Mouse (Mus musculus) kidney, embryonic 15.5 days (tissue): ENCODE measurements around the gene Kcnmb3. TPM values are rescaled to one million over a fixed set of nuclear protein-coding genes. Genes with fewer than 3 reads are reported as not detected.
A peak's percentile ranks its signal among the peaks of the same experiment; 100 is the strongest.

ENCODE experiments used
- ATAC-seq: fragments of 200-750 bp; cut with Nextera tagmentation; replicated peaks from 2 replicates; pipeline ENCODE4 v1.8.0; 2017; ENCODE audit warnings: moderate TSS enrichment; ENCODE audit not compliant: low FRiP score
- H3K27ac ChIP-seq: fragments of 300-500 bp; sonication (generic); 2 replicates; pipeline ENCODE4 v1.5.1; 2015; ENCODE audit warnings: mild to moderate bottlenecking, inconsistent platforms
- H3K27me3 ChIP-seq: fragments of 300-500 bp; sonication (generic); 2 replicates; pipeline ENCODE4 v1.6.1; 2015; ENCODE audit warnings: inconsistent platforms
- H3K36me3 ChIP-seq: fragments of 300-500 bp; sonication (generic); 2 replicates; pipeline ENCODE4 v1.6.1; 2015; ENCODE audit warnings: inconsistent platforms
- H3K4me1 ChIP-seq: fragments of 300-500 bp; sonication (generic); 2 replicates; pipeline ENCODE4 v1.6.1; 2015; ENCODE audit warnings: inconsistent platforms
- H3K4me2 ChIP-seq: fragments of 300-500 bp; sonication (generic); 2 replicates; pipeline ENCODE4 v1.6.1; 2015; ENCODE audit warnings: moderate library complexity, mild to moderate bottlenecking, inconsistent platforms
- H3K4me3 ChIP-seq: fragments of 300-500 bp; sonication (generic); replicated peaks from 2 replicates; pipeline ENCODE4 v1.5.1; 2015; ENCODE audit warnings: mild to moderate bottlenecking, inconsistent platforms
- H3K9ac ChIP-seq: fragments of 300-500 bp; sonication (generic); 2 replicates; pipeline ENCODE4 v1.6.1; 2015; ENCODE audit warnings: mild to moderate bottlenecking, inconsistent platforms
- H3K9me3 ChIP-seq: fragments of 300-500 bp; sonication (generic); replicated peaks from 2 replicates; pipeline ENCODE4 v1.6.1; 2016; ENCODE audit warnings: inconsistent platforms
- WGBS: fragments of 180-500 bp; shearing (Covaris S2); methylation state at CpG from one replicate; pipeline ENCODE4 v1.1.7; 2015; ENCODE audit warnings: mixed read lengths; 5-methylcytosine and 5-hydroxymethylcytosine counted together
- polyA plus RNA-seq: library from polyadenylated mRNA; unstranded; fragments of >200 nt; fragmentation: Nextera tagmentation; extraction: Ambion mirVana; gene quantifications from 2 replicates; pipeline ENCODE4 v1.2.1, GENCODE M21; 2015

Kcnmb3 gene
- polyA plus RNA-seq, 1 experiment from 2014 or later = not detected

- Histone ChIP-seq H3K9ac (no peak overlapping the region), H3K9me3 (no peaks in the 10 kb centered on the region), H3K4me1 (no peaks in the 10 kb centered on the region), H3K27me3 (no peaks in the 10 kb centered on the region), H3K4me2 (no peak overlapping the region), H3K36me3 (no peaks in the 10 kb centered on the region), H3K27ac (no peak overlapping the region), H3K4me3 (no peak overlapping the region)
- 62% methylated on average over 15 of the region's 15 CpGs for WGBS
- ATAC-seq = 0 out of 2 replicates have a peak, but pooled peaks have one; percentile 43
Measured at GRCm38 (mm10) chr3:32490076-32490927, 1.7 kb downstream of the Kcnmb3 start.

DNA sequence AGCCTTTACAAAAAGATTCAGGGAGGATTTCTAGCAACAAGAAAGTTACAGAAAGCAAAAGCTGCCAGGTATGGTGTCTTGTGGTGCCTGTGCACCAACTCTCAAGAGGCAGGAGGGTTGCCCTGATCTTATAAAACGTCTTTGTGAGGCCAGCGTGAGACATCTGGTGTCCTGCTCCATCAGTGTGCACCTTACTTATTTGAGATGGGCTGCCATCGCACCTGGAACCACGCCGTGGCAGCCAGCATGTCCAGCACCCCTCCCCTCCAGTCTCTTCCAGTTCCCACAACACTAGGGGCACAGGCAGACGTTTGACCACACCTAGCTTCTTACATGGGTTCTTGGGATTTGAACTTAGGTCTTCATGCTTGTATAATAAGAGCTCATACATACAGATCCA, 3.9 kb downstream of the Kcnmb3 start:
- ATAC-seq = no peak
- WGBS = 86% methylated on average over 6 of the region's 6 CpGs
- Histone ChIP-seq H3K36me3 (no peaks in the 10 kb centered on the region), H3K27ac (no peak overlapping the region), H3K9ac (no peak overlapping the region), H3K4me1 (no peaks in the 10 kb centered on the region), H3K4me2 (no peak overlapping the region), H3K27me3 (no peaks in the 10 kb centered on the region), H3K9me3 (no peaks in the 10 kb centered on the region), H3K4me3 (no peak overlapping the region)

DNA sequence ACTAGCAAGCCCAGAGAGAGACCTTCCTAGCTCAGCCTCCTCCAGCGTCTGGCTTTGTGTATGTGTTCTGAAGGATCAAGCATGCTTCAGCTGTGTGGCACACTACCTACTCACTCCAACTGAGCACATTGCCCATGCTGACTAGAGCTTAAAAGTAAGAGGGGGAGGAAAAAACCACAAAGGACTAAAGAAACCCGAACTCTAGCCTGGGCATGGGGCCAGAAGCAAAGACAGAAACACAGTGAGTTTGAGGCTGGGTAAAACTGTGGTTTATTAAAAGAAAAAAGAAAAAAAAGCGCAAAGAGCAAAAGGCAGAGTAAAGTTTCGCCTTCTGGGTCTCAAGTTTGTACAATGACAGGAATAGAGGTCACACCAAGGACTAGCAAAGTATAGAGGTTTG, 5.5 kb downstream of the Kcnmb3 start:
- WGBS = 76% methylated on average over 4 of the region's 4 CpGs
- no peaks in the 10 kb centered on the region for H3K4me1 ChIP-seq
- no peak overlapping the region for H3K9ac ChIP-seq
- no peaks in the 10 kb centered on the region for H3K9me3 ChIP-seq
- no peak overlapping the region for H3K4me2 ChIP-seq
- no peak overlapping the region for H3K27ac ChIP-seq
- no peaks in the 10 kb centered on the region for H3K27me3 ChIP-seq
- ATAC-seq = no peak
- no peak overlapping the region for H3K4me3 ChIP-seq
- no peaks in the 10 kb centered on the region for H3K36me3 ChIP-seq

- Histone ChIP-seq H3K4me2 (no peak overlapping the region), H3K4me3 (no peak overlapping the region), H3K27me3 (no peaks in the 10 kb centered on the region), H3K9ac (no peak overlapping the region), H3K9me3 (no peaks in the 10 kb centered on the region), H3K36me3 (no peaks in the 10 kb centered on the region), H3K4me1 (no peaks in the 10 kb centered on the region), H3K27ac (no peak overlapping the region)
- whole genome bisulfite sequencing = 80% methylated on average over 3 of the region's 3 CpGs
- ATAC-seq = no peak
Measured at GRCm38 (mm10) chr3:32483035-32483434, 9.0 kb downstream of the Kcnmb3 start.

DNA sequence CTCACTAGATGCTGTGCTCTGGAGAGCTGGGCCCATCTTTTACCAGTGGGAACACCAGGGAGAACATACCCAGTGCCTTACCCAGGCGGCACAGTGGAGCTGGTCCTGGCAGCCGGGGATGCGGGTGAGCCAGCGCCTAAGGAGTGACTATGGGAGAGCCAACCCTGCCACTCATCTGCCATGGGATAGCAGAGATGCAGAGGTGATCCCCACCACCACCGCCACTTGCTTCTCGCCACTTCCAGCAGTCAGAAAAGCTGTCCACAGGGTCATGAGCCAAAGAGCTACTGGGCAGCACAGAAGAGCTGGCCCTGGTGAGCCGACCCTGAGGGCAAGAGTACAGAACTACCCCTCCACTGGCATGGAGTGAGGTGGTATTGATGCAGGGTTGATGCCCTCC, 12.1 kb downstream of the Kcnmb3 start:
- H3K4me2 ChIP-seq = no peak overlapping the region
- H3K9me3 ChIP-seq = no peaks in the 10 kb centered on the region
- no peak for ATAC-seq
- H3K4me1 ChIP-seq = no peaks in the 10 kb centered on the region
- no peak overlapping the region for H3K4me3 ChIP-seq
- H3K36me3 ChIP-seq = no peaks in the 10 kb centered on the region
- 92% methylated on average over 7 of the region's 7 CpGs for WGBS
- H3K9ac ChIP-seq = no peak overlapping the region
- H3K27me3 ChIP-seq = no peaks in the 10 kb centered on the region
- no peak overlapping the region for H3K27ac ChIP-seq

DNA sequence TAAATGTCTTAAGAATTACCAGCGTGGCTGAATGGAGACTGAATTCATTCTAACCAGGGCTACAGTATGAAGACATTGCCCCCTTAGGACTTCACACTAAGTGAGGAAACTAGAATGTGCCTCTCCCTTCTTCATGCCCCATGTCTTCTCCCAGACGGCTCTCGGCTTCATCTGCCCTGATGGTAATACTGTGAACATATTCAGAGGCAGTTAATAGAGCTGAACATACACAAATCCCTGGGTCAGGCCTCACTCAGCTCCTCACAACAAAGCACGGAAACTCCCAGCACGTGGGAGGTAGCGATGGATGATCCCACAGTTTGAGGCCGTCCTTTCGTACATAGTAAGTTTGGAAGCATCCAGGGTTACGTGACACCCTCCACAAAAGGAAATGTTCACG, 18.8 kb downstream of the Kcnmb3 start:
- H3K27me3 ChIP-seq = no peaks in the 10 kb centered on the region
- no peaks in the 10 kb centered on the region for H3K36me3 ChIP-seq
- peak; percentile 50 for ATAC-seq
- no peak overlapping the region for H3K9ac ChIP-seq
- no peak overlapping the region for H3K27ac ChIP-seq
- no peaks in the 10 kb centered on the region for H3K9me3 ChIP-seq
- H3K4me2 ChIP-seq = no peak overlapping the region
- no peak overlapping the region for H3K4me3 ChIP-seq
- 42% methylated on average over 10 of the region's 10 CpGs for WGBS
- peaks cover 29% of the 10 kb centered on the region for H3K4me1 ChIP-seq

GRCm38 (mm10) chr3:32472191-32472900, 19.7 kb downstream of the Kcnmb3 start:
- no peaks in the 10 kb centered on the region for H3K9me3 ChIP-seq
- H3K4me2 ChIP-seq = peak overlapping the region; percentile 33; the same call in 1 of the 2 replicates
- peak; percentile 47; the same call in 1 of the 2 replicates for ATAC-seq
- H3K9ac ChIP-seq = no peak overlapping the region
- no peaks in the 10 kb centered on the region for H3K36me3 ChIP-seq
- 47% methylated on average over 14 of the region's 14 CpGs for WGBS
- H3K27me3 ChIP-seq = no peaks in the 10 kb centered on the region
- H3K27ac ChIP-seq = peak overlapping the region; percentile 55; the same call in 1 of the 2 replicates
- H3K4me3 ChIP-seq = no peak overlapping the region
- peaks cover 29% of the 10 kb centered on the region for H3K4me1 ChIP-seq

- Histone ChIP-seq H3K9ac (no peak overlapping the region), H3K27me3 (no peaks in the 10 kb centered on the region), H3K27ac (peak overlapping the region; percentile 55; the same call in 1 of the 2 replicates), H3K4me2 (no peak overlapping the region), H3K36me3 (no peaks in the 10 kb centered on the region; the same call in none of the 2 replicates), H3K4me3 (no peak overlapping the region), H3K4me1 (peaks cover 29% of the 10 kb centered on the region), H3K9me3 (no peaks in the 10 kb centered on the region)
- peak; percentile 70 for ATAC-seq
- WGBS = 35% methylated on average over 6 of the region's 6 CpGs
Measured at GRCm38 (mm10) chr3:32471098-32471497, 20.9 kb downstream of the Kcnmb3 start.

GRCm38 (mm10) chr3:32470449-32470848, 21.6 kb downstream of the Kcnmb3 start:
- H3K4me2 ChIP-seq = no peak overlapping the region
- H3K36me3 ChIP-seq = no peaks in the 10 kb centered on the region; the same call in none of the 2 replicates
- no peak overlapping the region for H3K4me3 ChIP-seq
- H3K27ac ChIP-seq = 0 out of 2 replicates have a peak overlapping the region, but pooled peaks have one; percentile 55
- H3K9ac ChIP-seq = no peak overlapping the region
- 67% methylated on average over 7 of the region's 7 CpGs for WGBS
- peaks cover 29% of the 10 kb centered on the region for H3K4me1 ChIP-seq
- no peaks in the 10 kb centered on the region for H3K27me3 ChIP-seq
- no peaks in the 10 kb centered on the region for H3K9me3 ChIP-seq
- ATAC-seq = no peak

GRCm38 (mm10) chr3:32468411-32468810, 23.6 kb downstream of the Kcnmb3 start:
- no peak for ATAC-seq
- H3K4me1 ChIP-seq = peaks cover 24% of the 10 kb centered on the region
- H3K27me3 ChIP-seq = no peaks in the 10 kb centered on the region
- H3K9me3 ChIP-seq = no peaks in the 10 kb centered on the region
- H3K9ac ChIP-seq = no peak overlapping the region
- 64% methylated on average over 4 of the region's 4 CpGs for WGBS
- no peak overlapping the region for H3K4me3 ChIP-seq
- H3K36me3 ChIP-seq = peaks cover 14% of the 10 kb centered on the region
- no peak overlapping the region for H3K27ac ChIP-seq
- no peak overlapping the region for H3K4me2 ChIP-seq

- Histone ChIP-seq H3K4me2 (no peak overlapping the region), H3K27me3 (no peaks in the 10 kb centered on the region), H3K36me3 (peaks cover 25% of the 10 kb centered on the region), H3K9me3 (no peaks in the 10 kb centered on the region), H3K27ac (no peak overlapping the region), H3K9ac (no peak overlapping the region), H3K4me1 (peaks cover 13% of the 10 kb centered on the region), H3K4me3 (no peak overlapping the region)
- no peak for ATAC-seq
- WGBS = 82% methylated on average over 4 of the region's 4 CpGs
Measured at GRCm38 (mm10) chr3:32467321-32467720, 24.7 kb downstream of the Kcnmb3 start.

DNA sequence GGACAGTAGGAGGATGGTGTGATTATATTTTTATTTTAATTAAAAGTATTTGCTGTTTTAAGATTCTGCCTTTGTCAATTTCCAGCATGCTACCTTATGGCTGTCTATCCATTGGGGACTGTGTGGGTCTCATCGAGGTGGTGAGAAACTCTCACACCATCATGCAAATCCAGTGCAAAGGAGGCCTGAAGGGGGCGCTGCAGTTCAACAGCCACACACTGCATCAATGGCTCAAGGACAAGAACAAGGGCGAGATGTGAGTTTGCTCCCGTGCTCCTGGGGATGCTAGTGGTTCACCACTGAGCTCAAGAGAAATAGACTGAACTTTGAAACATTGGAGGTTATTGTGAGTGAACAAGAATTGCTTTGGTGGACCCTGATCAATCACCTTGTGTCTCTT, 32.3 kb downstream of the Kcnmb3 start:
- no peak for ATAC-seq
- no peaks in the 10 kb centered on the region for H3K9me3 ChIP-seq
- H3K27me3 ChIP-seq = no peaks in the 10 kb centered on the region
- H3K9ac ChIP-seq = no peak overlapping the region
- no peak overlapping the region for H3K27ac ChIP-seq
- H3K36me3 ChIP-seq = peaks cover 89% of the 10 kb centered on the region
- H3K4me2 ChIP-seq = no peak overlapping the region
- H3K4me3 ChIP-seq = no peak overlapping the region
- no peaks in the 10 kb centered on the region for H3K4me1 ChIP-seq
- WGBS = 69% methylated on average over 4 of the region's 4 CpGs
